Mouse (Mus musculus) forelimb bud, embryonic 11.5 days (tissue): ENCODE results near the gene Zfp991.
"Not testable (repeated sequence)": the region's sequence is repeated elsewhere in the genome, so short reads cannot be mapped to it uniquely, and the experiment has no call there.

Source experiments
- DNase-seq: peaks from one replicate; pipeline ENCODE4 v3.0.0-alpha.2; 2012; ENCODE audit warnings: low read depth, low spot score

Zfp991 gene

DNA sequence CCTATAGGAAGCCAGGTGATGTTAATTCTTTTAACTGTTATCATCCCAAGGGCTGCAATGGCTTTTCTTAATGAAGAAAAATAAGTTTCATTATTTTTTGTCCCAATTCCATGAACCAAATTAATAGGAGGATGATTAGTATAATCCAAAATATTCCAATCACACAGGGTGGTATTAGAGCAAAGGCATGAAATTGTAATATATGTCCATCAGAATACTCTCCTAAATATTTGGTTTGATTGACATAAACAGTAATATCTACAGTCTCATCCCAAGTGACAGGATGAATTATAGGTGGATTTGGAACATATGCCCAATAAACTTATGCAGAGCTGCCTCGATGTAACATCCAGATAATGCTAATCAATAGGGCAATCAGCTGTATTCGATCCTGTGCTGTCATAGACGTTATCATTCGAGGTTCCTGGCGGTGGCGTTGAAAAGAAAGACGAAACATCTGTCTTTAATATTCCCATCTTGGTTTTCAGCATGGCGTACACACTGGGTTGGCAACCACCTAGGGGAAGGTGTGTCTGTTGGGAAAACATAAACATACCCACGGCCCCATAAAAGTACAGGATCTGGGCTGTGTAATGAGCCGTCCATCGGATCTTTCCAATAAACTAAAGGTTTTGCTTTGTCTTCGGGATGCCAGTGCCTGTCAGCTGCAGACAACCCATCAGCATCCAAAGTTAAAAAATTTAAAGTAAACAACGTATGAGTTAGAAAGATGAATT, 50.3 kb downstream of the Zfp991 start:
- not testable (repeated sequence) for DNase-seq

DNA sequence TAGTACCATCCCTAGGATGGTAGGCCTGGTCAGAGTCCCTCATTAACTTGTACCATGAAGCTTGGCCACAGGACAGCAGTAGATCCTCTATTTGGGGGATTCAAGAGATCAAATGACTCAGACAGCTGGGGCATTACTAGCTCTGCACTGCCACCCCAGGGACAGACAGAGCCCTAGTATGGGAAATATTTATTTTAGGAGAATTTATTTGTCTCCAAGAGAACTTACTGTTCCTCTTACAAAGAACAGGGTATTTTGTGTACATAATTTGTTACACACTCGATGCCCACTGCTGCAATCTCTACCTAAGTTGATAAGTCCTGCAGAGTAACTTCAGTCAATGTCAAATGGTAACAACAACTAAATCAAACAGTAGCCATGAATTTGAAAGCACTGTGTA, 55.0 kb downstream of the Zfp991 start:
- not testable (repeated sequence) for DNase-seq

DNA sequence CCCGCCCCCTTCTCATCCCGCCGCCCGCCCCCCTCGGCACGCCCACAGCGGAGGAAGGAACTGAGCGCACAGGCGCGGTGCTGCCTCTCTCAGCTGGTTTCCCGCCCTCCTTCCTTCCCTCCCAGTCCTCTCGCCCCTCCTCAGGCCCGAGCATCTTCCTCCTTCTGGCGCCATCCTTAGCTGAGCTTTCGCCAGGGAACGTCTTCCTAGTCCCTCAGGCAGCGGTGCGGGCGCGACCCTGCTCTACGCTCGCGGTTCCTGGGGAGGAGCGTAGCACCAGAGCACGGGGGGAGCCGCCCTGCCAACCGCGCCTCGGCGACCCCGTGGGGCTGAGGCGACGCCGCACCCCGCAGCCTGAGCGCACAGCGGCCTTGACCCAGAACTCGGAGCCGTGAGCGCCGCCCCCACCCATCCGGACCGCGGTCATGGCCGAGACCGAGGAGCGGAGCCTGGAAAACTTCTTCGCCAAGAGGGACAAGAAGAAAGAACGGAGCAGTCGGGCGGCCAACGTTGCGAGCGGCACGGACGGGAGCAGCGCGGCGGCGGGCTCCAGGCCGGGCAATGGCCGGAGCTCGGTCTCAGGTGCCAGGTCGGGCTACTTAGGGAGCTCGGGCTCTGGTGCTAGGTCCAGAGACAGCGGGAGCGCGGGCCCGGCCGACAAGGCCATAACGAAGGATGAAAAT, 55.6 kb downstream of the Zfp991 start:
- not testable (repeated sequence) for DNase-seq

DNA sequence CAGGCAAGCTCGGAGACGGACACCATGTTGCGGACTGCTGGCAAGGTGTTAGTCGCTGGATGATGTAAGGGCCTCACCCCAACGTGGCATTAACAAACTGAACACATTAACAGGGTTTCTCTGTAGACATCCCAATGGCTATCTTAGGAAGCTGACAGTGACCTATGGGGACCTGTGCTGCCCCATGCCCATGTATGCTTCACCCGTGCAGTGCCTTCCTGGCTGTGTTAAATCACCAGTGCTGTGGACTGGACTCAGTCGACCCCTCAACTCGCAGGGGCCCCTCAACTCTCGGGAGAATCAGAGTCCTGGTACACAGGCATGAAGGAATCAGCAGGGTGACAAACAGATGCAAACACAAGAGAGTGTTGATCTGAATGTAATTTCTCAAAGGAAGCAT, 63.3 kb downstream of the Zfp991 start:
- not testable (repeated sequence) for DNase-seq

DNA sequence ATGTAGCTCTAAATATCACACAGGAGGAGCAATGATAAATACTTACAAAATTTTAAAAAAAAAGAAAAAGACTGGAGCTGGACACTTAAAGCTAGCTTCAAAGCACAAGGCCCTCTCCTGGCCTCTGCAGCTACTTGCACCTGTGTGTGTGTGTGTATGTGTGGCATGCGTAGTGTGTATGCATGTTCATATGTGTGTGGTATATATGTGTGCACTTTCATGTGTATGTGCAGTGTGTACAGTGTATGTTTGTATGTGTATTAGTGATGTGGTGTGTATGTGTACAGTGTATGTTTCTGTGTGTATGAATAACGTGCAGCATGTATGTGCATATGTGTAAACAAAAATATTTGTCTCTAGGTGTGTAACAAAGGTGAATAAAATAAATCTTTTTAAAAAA, 65.4 kb downstream of the Zfp991 start:
- not testable (repeated sequence) for DNase-seq

DNA sequence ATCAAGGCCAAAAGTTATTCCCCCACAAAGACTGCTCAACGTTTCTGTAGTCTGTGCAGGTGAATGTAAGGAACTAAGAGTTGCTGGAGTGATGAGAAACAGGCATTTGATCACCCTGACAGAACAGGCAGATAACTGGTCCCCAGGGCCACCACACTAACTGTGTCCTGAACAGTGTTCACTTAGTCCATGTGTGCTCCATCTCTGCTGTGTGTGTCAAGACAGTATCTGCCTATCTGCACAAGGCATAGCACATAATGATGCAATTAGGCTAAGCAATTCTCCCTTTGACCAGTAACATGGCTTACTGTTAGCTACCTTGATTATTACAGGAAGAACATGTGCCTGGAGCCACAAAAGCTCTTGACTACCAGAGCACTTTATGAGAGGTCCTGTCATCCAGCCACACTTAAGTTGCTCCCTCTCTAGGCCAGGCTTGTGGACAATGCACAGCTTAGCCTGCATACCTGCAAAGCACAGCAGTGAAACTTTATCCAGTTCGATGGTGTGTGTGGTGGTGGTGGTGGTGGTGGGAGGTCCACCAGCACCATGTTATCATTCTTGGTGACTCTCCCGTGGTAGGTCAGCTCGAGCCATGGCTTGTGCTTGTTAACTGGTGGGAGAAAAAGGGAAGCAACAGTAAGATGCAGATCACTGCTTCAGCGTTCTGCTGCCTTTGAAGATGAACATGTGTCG, 67.4 kb downstream of the Zfp991 start:
- DNase-seq = not testable (repeated sequence)

DNA sequence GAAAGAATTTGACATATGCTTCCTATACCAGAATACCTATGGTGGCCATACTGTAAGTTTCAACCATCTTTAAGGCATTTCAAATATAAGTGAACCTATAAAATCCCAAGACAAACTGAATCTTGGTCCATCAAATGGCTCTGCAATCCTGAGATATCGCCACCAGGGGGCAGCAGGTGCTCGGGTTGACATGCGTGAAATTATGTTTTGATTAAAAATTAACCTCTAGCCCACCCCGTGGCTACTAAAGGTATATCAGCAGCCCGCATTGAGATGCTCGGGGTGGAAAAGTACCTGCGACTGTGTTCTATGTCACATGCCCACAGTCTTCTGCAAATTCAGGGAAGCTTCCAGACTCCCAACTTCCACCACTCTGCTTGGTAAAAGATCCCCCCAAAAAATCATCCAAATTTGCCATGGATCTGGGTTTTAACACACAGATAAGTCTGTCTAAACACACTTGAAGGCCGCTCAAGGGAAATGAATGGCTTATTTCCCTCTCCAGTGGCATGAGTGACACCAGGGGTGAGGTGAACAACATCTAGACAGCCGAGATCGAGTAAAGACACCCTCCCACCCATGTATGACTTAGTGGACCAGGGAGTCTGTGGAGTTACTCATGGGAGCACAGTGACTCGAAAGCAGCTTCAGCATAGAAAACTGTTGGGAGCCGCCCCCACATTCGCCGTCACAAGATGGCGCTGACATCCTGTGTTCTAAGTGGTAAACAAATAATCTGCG, 70.3 kb downstream of the Zfp991 start:
- DNase-seq = not testable (repeated sequence)

DNA sequence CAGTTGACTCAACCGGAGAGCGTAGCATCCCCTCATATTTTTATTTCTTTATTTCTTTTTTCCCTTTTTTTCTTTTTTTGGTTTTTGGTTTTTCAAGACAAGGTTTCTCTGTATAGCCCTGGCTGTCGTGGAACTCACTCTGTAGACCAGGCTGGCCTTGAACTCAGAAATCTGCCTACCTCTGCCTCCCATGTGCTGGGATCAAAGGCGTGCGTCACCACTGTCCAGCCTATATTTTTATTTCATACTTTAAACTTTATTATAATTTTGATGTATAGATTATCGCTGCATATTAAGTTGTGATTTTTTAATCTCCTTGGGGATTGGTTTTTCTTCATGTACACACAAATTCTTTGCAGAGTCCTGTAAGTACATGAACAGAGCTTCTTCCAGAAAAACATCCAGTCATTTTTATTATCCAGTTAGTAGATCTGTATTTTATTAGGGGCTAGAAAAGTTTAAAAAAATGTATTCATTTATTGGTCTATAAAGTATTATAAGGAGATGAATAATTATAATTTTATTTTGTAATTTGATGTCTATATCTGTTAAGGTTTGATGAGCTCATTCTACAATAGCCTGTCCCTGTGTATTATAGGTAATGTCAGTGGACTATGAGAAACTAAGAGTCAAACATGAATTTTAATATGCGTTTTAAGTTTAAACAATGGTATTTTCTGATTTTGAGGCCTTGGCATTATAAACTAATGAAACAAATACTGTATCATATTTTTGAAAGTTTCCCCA, 80.5 kb downstream of the Zfp991 start:
- not testable (repeated sequence) for DNase-seq

DNA sequence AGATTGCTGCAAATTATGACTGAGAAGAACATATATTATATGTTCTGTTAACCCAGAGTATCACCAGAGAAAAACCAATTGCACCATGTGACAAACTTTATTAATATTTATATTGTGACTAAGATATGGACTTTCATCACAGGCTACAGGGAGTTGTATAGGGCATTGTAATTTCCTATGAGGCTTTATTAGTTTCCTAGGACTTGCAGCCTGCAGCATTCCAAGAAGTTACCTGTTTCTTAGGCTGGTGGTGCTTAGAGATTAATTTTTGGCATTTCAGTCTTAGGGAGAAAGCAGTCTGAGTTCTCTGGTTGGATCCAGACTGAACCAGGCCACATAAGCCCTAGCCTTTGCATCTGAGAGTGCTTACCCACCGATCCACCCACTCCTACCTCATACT, 82.4 kb downstream of the Zfp991 start:
- DNase-seq = not testable (repeated sequence)

DNA sequence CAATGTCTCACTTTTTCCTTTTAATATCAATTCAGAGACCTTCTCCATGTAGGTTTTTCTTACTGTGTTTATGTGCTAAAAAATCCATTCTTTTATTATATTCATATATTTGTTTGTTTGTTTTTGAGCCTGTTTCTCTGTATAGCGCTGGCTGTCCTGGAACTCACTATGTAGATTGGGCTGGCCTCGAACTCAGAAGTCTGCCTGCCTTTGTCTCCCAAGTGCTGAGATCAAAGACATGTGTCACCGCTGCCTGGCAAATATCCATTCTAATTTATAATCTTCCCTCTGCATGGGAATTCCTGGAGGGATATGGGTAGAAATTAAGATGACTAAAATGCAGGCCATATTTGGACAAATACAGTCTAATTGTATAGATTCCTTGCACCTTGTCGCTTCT, 85.8 kb downstream of the Zfp991 start:
- DNase-seq = not testable (repeated sequence)

DNA sequence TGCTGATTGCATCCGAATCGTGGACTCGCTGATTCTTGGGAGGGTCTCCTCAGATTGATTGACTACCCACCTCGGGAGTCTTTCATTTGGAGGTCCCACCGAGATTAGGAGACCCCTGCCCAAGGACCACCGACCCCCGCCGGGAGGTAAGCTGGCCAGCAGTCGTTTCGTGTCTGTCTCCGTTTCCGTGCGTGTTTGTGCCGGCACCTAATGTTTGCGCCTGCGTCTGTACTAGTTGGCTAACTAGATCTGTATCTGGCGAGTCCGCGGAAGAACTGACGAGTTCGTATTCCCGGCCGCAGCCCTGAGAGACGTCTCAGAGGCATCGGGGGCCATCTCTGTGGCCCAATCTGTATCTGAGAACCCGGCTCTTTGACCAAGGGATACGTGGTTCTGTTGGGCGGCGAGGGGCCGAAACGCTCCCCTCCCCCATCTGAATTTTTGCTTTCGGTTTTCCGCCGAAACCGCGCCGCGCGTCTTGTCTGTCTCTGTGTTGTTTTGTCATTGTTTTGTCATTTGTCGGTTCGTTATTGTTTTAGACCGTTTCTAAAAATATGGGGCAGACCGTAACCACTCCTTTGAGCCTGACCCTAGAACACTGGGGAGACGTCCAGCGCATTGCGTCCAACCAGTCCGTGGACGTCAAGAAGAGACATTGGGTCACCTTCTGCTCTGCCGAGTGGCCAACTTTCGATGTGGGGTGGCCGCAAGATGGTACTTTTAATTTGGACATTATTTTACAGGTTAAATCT, 87.7 kb downstream of the Zfp991 start:
- DNase-seq = not testable (repeated sequence)

DNA sequence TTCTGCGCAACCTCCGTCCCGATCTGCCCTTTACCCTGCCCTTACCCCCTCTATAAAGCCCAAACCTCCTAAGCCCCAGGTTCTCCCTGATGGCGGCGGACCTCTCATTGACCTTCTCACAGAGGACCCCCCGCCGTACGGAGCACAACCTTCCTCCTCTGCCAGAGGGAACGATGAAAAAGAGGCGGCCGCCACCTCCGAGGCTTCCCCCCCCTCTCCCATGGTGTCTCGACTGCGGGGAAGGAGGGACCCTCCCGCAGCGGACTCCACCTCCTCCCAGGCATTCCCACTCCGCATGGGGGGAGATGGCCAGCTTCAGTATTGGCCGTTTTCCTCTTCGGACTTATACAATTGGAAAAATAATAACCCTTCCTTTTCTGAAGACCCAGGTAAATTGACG, 88.4 kb downstream of the Zfp991 start:
- not testable (repeated sequence) for DNase-seq

DNA sequence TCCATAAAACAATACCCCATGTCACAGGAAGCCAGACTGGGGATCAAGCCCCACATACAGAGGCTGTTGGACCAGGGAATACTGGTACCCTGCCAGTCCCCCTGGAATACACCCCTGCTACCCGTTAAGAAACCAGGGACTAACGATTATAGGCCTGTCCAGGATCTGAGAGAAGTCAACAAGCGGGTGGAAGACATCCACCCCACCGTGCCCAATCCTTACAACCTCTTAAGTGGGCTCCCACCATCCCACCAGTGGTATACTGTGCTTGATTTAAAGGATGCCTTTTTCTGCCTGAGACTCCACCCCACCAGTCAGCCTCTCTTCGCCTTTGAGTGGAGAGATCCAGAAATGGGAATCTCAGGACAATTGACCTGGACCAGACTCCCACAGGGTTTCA, 90.2 kb downstream of the Zfp991 start:
- not testable (repeated sequence) for DNase-seq

DNA sequence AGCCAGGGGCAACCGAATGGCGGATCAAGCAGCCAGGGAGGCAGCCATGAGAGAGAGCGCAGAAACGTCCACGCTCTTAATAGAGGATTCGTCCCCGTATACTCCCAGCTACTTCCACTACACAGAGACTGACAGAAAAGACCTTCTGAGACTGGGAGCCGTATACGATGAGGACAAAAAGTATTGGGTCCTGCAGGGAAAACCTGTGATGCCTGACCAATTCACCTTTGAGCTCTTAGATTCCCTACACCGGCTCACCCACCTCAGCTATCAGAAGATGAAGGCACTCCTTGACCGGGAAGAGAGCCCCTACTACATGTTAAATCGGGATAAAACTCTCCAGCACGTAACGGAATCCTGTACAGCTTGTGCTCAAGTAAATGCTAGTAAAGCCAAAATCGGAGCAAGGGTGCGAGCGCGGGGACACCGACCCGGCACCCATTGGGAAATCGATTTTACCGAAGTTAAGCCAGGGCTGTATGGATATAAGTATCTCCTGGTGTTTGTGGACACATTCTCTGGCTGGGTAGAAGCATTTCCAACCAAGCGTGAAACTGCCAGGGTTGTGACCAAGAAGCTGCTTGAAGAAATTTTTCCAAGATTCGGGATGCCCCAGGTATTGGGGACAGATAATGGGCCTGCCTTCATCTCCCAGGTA, 92.1 kb downstream of the Zfp991 start:
- not testable (repeated sequence) for DNase-seq

DNA sequence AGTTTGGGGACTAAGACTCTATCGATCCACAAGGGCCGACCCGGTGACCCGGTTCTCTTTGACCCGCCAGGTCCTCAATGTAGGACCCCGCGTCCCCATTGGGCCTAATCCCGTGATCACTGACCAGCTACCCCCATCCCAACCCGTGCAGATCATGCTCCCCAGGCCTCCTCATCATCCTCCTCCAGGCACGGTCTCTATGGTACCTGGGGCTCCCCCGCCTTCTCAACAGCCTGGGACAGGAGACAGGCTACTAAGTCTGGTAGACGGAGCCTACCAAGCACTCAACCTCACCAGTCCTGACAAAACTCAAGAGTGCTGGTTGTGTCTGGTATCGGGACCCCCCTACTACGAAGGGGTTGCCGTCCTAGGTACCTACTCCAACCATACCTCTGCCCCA, 93.8 kb downstream of the Zfp991 start:
- not testable (repeated sequence) for DNase-seq

DNA sequence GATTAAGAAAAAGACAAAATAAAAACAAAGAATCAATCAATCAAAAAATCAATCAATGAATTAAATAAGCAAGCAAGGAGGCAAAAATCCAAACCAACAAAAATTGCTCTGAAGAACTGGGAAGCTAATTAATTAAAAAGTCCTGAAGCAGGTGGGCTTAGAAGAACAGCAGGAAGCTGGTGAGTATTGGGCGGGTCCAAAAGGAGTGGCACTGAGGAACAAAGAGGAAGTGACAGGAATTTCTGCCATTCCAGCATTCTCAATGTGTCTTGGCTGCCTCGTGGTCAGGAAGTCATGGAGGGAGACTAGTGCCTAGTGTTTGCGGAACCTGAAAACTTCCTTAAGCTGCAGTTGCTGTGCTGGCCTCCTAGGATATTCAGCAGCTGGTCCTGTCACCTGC, 98.2 kb downstream of the Zfp991 start:
- not testable (repeated sequence) for DNase-seq
